Mouse (Mus musculus) limb, embryonic 14.5 days (tissue): ENCODE data around the gene Med31. TPM values are rescaled to one million over a fixed set of nuclear protein-coding genes. Genes with fewer than 3 reads are reported as not detected.

Source experiments
- ATAC-seq: fragments of 200-750 bp; cut with Nextera tagmentation; 2 replicates; pipeline ENCODE4 v1.8.0; 2017; ENCODE audit warnings: low read depth, moderate number of reproducible peaks, moderate TSS enrichment; ENCODE audit not compliant: low FRiP score
- DNase-seq: peaks from one replicate; pipeline ENCODE4 v3.0.0-alpha.2; 2015; ENCODE audit warnings: low spot score
- H3K27ac ChIP-seq: fragments of 300-500 bp; sonication (generic); replicated peaks from 2 replicates; pipeline ENCODE4 v1.5.1; 2014; ENCODE audit warnings: low read depth, mild to moderate bottlenecking, low read length, moderate library complexity, mixed read lengths
- H3K27me3 ChIP-seq: fragments of 300-500 bp; sonication (generic); 2 replicates; pipeline ENCODE4 v1.6.1; 2014; ENCODE audit warnings: low read length, mixed read lengths; ENCODE audit not compliant: control insufficient read depth, insufficient read depth
- H3K36me3 ChIP-seq: fragments of 300-500 bp; sonication (generic); 2 replicates; pipeline ENCODE4 v1.6.1; 2014; ENCODE audit warnings: mild to moderate bottlenecking, low read length, moderate library complexity, mixed read lengths; ENCODE audit not compliant: control insufficient read depth, insufficient read depth
- H3K4me1 ChIP-seq: fragments of 300-500 bp; sonication (generic); 2 replicates; pipeline ENCODE4 v1.6.1; 2014; ENCODE audit warnings: antibody characterized with exemption, low read length, mixed read lengths; ENCODE audit not compliant: control insufficient read depth, insufficient read depth
- H3K4me2 ChIP-seq: fragments of 300-500 bp; sonication (generic); replicated peaks from 2 replicates; pipeline ENCODE4 v1.6.1; 2014; ENCODE audit warnings: low read depth, mild to moderate bottlenecking, low read length, moderate library complexity; ENCODE audit not compliant: severe bottlenecking
- H3K4me3 ChIP-seq: fragments of 300-500 bp; sonication (generic); replicated peaks from 2 replicates; pipeline ENCODE4 v1.5.1; 2014; ENCODE audit warnings: low read length
- H3K9ac ChIP-seq: fragments of 300-500 bp; sonication (generic); 2 replicates; pipeline ENCODE4 v1.6.1; 2014; ENCODE audit warnings: mild to moderate bottlenecking, low read depth, low read length, moderate library complexity; ENCODE audit not compliant: severe bottlenecking
- H3K9me3 ChIP-seq: fragments of 300-500 bp; sonication (generic); 2 replicates; pipeline ENCODE4 v1.6.1; 2016; ENCODE audit warnings: low read length; ENCODE audit not compliant: control insufficient read depth
- POLR2A ChIP-seq: fragments of 200-500 bp; IDR thresholded peaks from 2 replicates; pipeline ENCODE4 v1.8.0; 2012; ENCODE audit warnings: inconsistent platforms, mild to moderate bottlenecking, moderate library complexity, borderline replicate concordance; ENCODE audit not compliant: insufficient read depth, insufficient read length; ENCODE audit errors: extremely low read depth
- WGBS: fragments of 180-500 bp; shearing (Covaris S2); extraction: QIAGEN DNeasy Blood & Tissue Kit; methylation state at CpG from one replicate; pipeline ENCODE4 v1.1.7; 2014; 5-methylcytosine and 5-hydroxymethylcytosine counted together
- polyA plus RNA-seq, 2 experiments: library from polyadenylated mRNA; depleted of rRNA in 1 of 2; stranded (reverse) in 1 of 2; unstranded in 1 of 2; fragments of >200 nt; fragmentation: Nextera tagmentation in 1 of 2; extraction: Ambion mirVana in 1 of 2; gene quantifications; 2 replicates each; pipeline versions ENCODE4 v1.2.1 to v1.2.3; 2012 to 2014

Med31 gene
- polyA plus RNA-seq, 2 experiments, result 33.2 to 39.0 TPM

GRCm38 (mm10) chr11:72224865-72225264, 9.5 kb upstream of the Med31 start:
- no peak for TF ChIP-seq POLR2A
- no peak overlapping the region for H3K4me3 ChIP-seq
- H3K9ac ChIP-seq, result no peak overlapping the region
- H3K27ac ChIP-seq, result no peak overlapping the region
- no peak overlapping the region for H3K4me2 ChIP-seq
- H3K27me3 ChIP-seq, result no peaks in the 10 kb centered on the region
- peak; percentile 43 for DNase-seq
- no peaks in the 10 kb centered on the region for H3K36me3 ChIP-seq
- peak; percentile 53; the same call in 1 of the 2 replicates for ATAC-seq
- H3K9me3 ChIP-seq, result no peaks in the 10 kb centered on the region
- H3K4me1 ChIP-seq, result no peaks in the 10 kb centered on the region
- WGBS, result 16% methylated on average over 5 of the region's 5 CpGs

- Histone ChIP-seq H3K4me3 (no peak overlapping the region), H3K4me1 (no peaks in the 10 kb centered on the region), H3K4me2 (no peak overlapping the region), H3K27ac (no peak overlapping the region), H3K9me3 (no peaks in the 10 kb centered on the region), H3K27me3 (no peaks in the 10 kb centered on the region), H3K9ac (no peak overlapping the region), H3K36me3 (no peaks in the 10 kb centered on the region)
- no peak for TF ChIP-seq POLR2A
- ATAC-seq (no peak), DNase-seq (no peak)
- WGBS, result 80% methylated on average over 4 of the region's 4 CpGs
Observed at GRCm38 (mm10) chr11:72223414-72223813, 8.0 kb upstream of the Med31 start.

GRCm38 (mm10) chr11:72221278-72221677, 5.9 kb upstream of the Med31 start:
- TF ChIP-seq POLR2A, result no peak
- no peak for ATAC-seq

DNA sequence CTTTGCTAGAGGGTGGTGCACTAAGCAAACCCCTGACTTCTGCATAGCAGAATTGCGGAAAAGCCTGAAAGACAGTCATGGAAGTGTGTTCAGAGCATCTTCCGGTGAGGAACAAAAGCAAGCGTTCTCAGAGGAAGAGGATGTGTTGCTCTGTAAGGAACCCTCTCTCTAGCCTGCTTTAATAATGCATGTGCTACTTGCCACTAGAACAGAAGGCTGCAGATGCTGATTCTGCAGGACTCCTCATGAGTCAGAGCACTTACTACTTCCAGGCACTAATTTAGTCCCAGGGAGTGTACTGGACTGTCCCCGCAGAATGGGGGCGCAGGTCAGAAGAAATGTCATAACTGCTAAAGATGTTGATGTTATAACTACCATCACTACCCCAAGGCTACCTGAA, 1.7 kb upstream of the Med31 start:
- DNase-seq, result no peak
- H3K27me3 ChIP-seq, result no peaks in the 10 kb centered on the region
- H3K36me3 ChIP-seq, result peaks cover 9% of the 10 kb centered on the region
- H3K4me2 ChIP-seq, result no peak overlapping the region
- H3K27ac ChIP-seq, result no peak overlapping the region
- H3K9me3 ChIP-seq, result no peaks in the 10 kb centered on the region
- ATAC-seq, result no peak
- no peak overlapping the region for H3K9ac ChIP-seq
- WGBS, result 87% methylated on average over 5 of the region's 5 CpGs
- peaks cover 4% of the 10 kb centered on the region; the same call in 1 of the 2 replicates for H3K4me1 ChIP-seq
- H3K4me3 ChIP-seq, result no peak overlapping the region
- TF ChIP-seq POLR2A, result no peak

More at GRCm38 (mm10) chr11:72221278-72221677, 5.9 kb upstream of the Med31 start:
- no peak overlapping the region for H3K4me3 ChIP-seq
- DNase-seq, result peak; percentile 85
- H3K27me3 ChIP-seq, result no peaks in the 10 kb centered on the region
- no peaks in the 10 kb centered on the region for H3K4me1 ChIP-seq
- H3K9ac ChIP-seq, result no peak overlapping the region
- H3K4me2 ChIP-seq, result no peak overlapping the region
- H3K36me3 ChIP-seq, result no peaks in the 10 kb centered on the region; the same call in 1 of the 2 replicates
- no peak overlapping the region for H3K27ac ChIP-seq
- WGBS, result 17% methylated on average over 6 of the region's 6 CpGs
- H3K9me3 ChIP-seq, result no peaks in the 10 kb centered on the region

DNA sequence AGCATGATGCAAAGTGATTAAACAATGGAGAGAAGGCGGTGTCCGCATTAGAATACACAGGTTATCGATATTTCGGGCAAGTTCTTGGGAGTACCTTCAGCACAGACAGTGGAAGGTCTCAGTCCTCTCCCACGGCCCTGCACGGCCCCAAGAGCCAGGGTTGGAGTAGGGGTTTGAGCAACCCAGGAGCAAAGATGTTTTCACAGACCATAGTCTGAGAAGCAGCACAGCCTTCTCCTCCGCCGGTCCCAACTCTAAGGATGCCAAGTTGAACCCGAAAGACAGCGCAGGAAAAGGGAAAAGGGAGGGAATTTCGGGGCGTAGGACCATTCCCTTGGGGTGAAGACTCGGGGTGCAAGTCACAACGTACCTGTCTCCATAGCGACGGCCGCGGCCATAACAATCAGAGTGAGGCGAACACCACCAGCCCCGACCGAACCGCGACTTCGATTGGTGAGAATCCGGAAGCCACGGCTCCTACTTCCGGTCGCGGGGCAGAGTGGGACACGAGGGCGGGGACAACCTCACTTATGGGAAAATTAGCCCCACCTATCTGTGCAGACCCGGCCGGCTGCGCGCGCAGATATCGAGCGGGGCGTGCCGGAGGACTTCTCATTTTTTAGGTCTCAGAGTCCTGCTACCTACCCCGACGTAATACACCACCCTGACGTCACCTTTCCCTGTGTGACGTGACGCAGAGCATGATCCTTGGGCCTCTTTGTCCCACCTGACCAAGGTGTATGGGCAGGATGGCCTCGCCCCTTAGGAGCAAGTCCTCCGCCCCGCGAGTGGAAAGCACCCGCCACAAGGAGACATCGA, 592 bp downstream of the Med31 start:
- DNase-seq, result peak; percentile 97
- peaks cover 29% of the 10 kb centered on the region for H3K36me3 ChIP-seq
- peak overlapping the region; percentile 69 for H3K9ac ChIP-seq
- H3K4me3 ChIP-seq, result peak overlapping the region; percentile 83
- no peaks in the 10 kb centered on the region for H3K9me3 ChIP-seq
- peak; percentile 97 for ATAC-seq
- TF ChIP-seq POLR2A, result 0 out of 2 replicates have a peak, but pooled peaks have one; percentile 25
- peak overlapping the region; percentile 65 for H3K27ac ChIP-seq
- H3K4me2 ChIP-seq, result peak overlapping the region; percentile 87
- peaks cover 4% of the 10 kb centered on the region; the same call in 1 of the 2 replicates for H3K4me1 ChIP-seq
- H3K27me3 ChIP-seq, result no peaks in the 10 kb centered on the region
- WGBS, result 1% methylated on average over 51 of the region's 51 CpGs
